In genomic region chr7:132386316-132386715, GRCm38 (mm10) we compare ENCODE assay signal across 23 mouse cellular contexts.
DNase-seq lines count a peak whose midpoint lies in the region; ATAC-seq and TF ChIP-seq lines count a peak whose summit lies in the region.
"Had no signal": no experiment of that assay in that cellular context is flagged by ENCODE, and none has a peak within 500 bp of the region (broad histone marks: within the 10 kb centered on the region; RNA-seq: fewer than 3 reads in every experiment).

No protein-coding gene starts in this region.

- no peak for TF ChIP-seq CTCF in forebrain, postnatal 0 days (IDR thresholded peaks at IDR 0.05; ENCODE audit: low read depth)

- H3K9ac ChIP-seq in forebrain, embryonic 12.5 days = no peak overlapping the region
- H3K9ac ChIP-seq in forebrain, postnatal 0 days = no peak overlapping the region
- no peak overlapping the region for H3K9ac ChIP-seq in liver, embryonic 11.5 days (ENCODE audit: low read depth, low read length)
- no peak overlapping the region for H3K9ac ChIP-seq in intestine, embryonic 16.5 days (ENCODE audit: low read depth, low read length)
- H3K9ac ChIP-seq: limb, embryonic 13.5 days; liver, embryonic 14.5 days; lung, embryonic 14.5 days; neural tube, embryonic 15.5 days had no signal

- no peaks in the 10 kb centered on the region for H3K36me3 ChIP-seq in forebrain, embryonic 12.5 days (replicated peaks)
- H3K36me3 ChIP-seq in forebrain, postnatal 0 days (ENCODE audit: insufficient read depth) = no peaks in the 10 kb centered on the region
- H3K36me3 ChIP-seq in liver, embryonic 11.5 days (ENCODE audit: control insufficient read depth, insufficient read depth, low read length) = no peaks in the 10 kb centered on the region
- H3K36me3 ChIP-seq in intestine, embryonic 16.5 days (ENCODE audit: control insufficient read depth, insufficient read depth, low read length) = no peaks in the 10 kb centered on the region
- H3K36me3 ChIP-seq: limb, embryonic 13.5 days; neural tube, embryonic 15.5 days had no signal

- H3K27me3 ChIP-seq in forebrain, embryonic 12.5 days = no peaks in the 10 kb centered on the region
- H3K27me3 ChIP-seq in forebrain, postnatal 0 days (ENCODE audit: insufficient read depth, low read length) = no peaks in the 10 kb centered on the region
- no peaks in the 10 kb centered on the region for H3K27me3 ChIP-seq in liver, embryonic 11.5 days (replicated peaks; ENCODE audit: control insufficient read depth, insufficient read depth, low read length)
- no peaks in the 10 kb centered on the region for H3K27me3 ChIP-seq in intestine, embryonic 16.5 days (replicated peaks; ENCODE audit: control insufficient read depth, insufficient read depth, low read length)
- H3K27me3 ChIP-seq: neural tube, embryonic 15.5 days; Patski had no signal

- H3K4me2 ChIP-seq in forebrain, embryonic 12.5 days = no peak overlapping the region
- H3K4me2 ChIP-seq in forebrain, postnatal 0 days (ENCODE audit: low read depth) = no peak overlapping the region
- peak overlapping the region; percentile 28; the same call in 1 of the 2 replicates for H3K4me2 ChIP-seq in liver, embryonic 11.5 days
- H3K4me2 ChIP-seq in intestine, embryonic 16.5 days (ENCODE audit: low read depth, low read length) = no peak overlapping the region
- H3K4me2 ChIP-seq: limb, embryonic 13.5 days; lung, embryonic 14.5 days; neural tube, embryonic 15.5 days had no signal

- no peaks in the 10 kb centered on the region for H3K9me3 ChIP-seq in forebrain, embryonic 12.5 days
- no peaks in the 10 kb centered on the region for H3K9me3 ChIP-seq in forebrain, postnatal 0 days (ENCODE audit: low read length)
- no peaks in the 10 kb centered on the region for H3K9me3 ChIP-seq in liver, embryonic 11.5 days (ENCODE audit: control insufficient read depth, low read length)
- no peaks in the 10 kb centered on the region for H3K9me3 ChIP-seq in intestine, embryonic 16.5 days (ENCODE audit: control insufficient read depth, low read length)
- H3K9me3 ChIP-seq: limb, embryonic 13.5 days; megakaryocyte, embryonic 14.5 days; neural tube, embryonic 15.5 days had no signal

- peaks cover 23% of the 10 kb centered on the region for H3K4me1 ChIP-seq in forebrain, embryonic 12.5 days
- 0 out of 2 replicates have a peak, but pooled peaks cover 3% of the 10 kb centered on the region for H3K4me1 ChIP-seq in forebrain, postnatal 0 days (ENCODE audit: insufficient read depth)
- H3K4me1 ChIP-seq in liver, embryonic 11.5 days (replicated peaks; ENCODE audit: control insufficient read depth, insufficient read depth, low read length) = peaks cover 41% of the 10 kb centered on the region
- peaks cover 28% of the 10 kb centered on the region for H3K4me1 ChIP-seq in intestine, embryonic 16.5 days (ENCODE audit: control insufficient read depth, insufficient read depth, low read length)

- no peak for DNase-seq in forebrain, postnatal 0 days
- DNase-seq in liver, embryonic 11.5 days (ENCODE audit: low spot score) = no peak
- no peak for DNase-seq in liver
- DNase-seq in MN1 (ENCODE audit: low spot score) = peak; percentile 11
- DNase-seq in kidney, postnatal 36 days = no peak
- DNase-seq: adrenal gland, adult 2 months; cerebellum, adult 11 months; cerebellum, postnatal 14 days; kidney, adult 9 months; kidney, postnatal 14 days; lung, embryonic 14.5 days; right cerebral cortex, postnatal 4 days; thymus, adult 18-20 months; thymus, postnatal 4 days had no signal

- H3K27ac ChIP-seq in forebrain, embryonic 12.5 days = peak overlapping the region; percentile 31; the same call in 1 of the 2 replicates
- H3K27ac ChIP-seq in forebrain, postnatal 0 days (ENCODE audit: low read depth, low read length) = no peak overlapping the region
- no peak overlapping the region for H3K27ac ChIP-seq in liver, embryonic 11.5 days (ENCODE audit: low read depth, low read length)
- H3K27ac ChIP-seq in intestine, embryonic 16.5 days (ENCODE audit: low read length) = no peak overlapping the region
- H3K27ac ChIP-seq: limb, embryonic 13.5 days; liver, embryonic 14.5 days; neural tube, embryonic 15.5 days had no signal

- no peak for ATAC-seq in forebrain, embryonic 12.5 days (ENCODE audit: low FRiP score)
- ATAC-seq in forebrain, postnatal 0 days = no peak
- no peak for ATAC-seq in liver, embryonic 11.5 days (replicated peaks; ENCODE audit: low FRiP score)
- ATAC-seq in intestine, embryonic 16.5 days = peak; percentile 72
- ATAC-seq: CD4-positive, CD25-positive, alpha-beta regulatory T cell, adult 4 months; Patski had no signal

- H3K4me3 ChIP-seq in forebrain, embryonic 12.5 days (replicated peaks) = no peak overlapping the region
- no peak overlapping the region for H3K4me3 ChIP-seq in forebrain, postnatal 0 days (ENCODE audit: low read depth, low read length)
- H3K4me3 ChIP-seq in liver, embryonic 11.5 days (ENCODE audit: low read depth, low read length) = no peak overlapping the region
- H3K4me3 ChIP-seq in intestine, embryonic 16.5 days (ENCODE audit: low read length) = no peak overlapping the region
- H3K4me3 ChIP-seq: limb, embryonic 13.5 days; megakaryocyte, embryonic 14.5 days; myocyte; neural tube, embryonic 15.5 days had no signal

- WGBS in forebrain, embryonic 12.5 days = 49% methylated on average over 8 of the region's 8 CpGs
- WGBS in forebrain, postnatal 0 days = 51% methylated on average over 8 of the region's 8 CpGs
- 11% methylated on average over 8 of the region's 8 CpGs for WGBS in liver, embryonic 11.5 days
- WGBS in intestine, embryonic 16.5 days = 19% methylated on average over 8 of the region's 8 CpGs
